Mouse (Mus musculus) heart, embryonic 12.5 days (tissue): ENCODE data around the gene Chmp4b. TPM values are rescaled to one million over a fixed set of nuclear protein-coding genes. Genes with fewer than 3 reads are reported as not detected.
A peak's percentile ranks its signal among the peaks of the same experiment; 100 is the strongest.

Experiments used
- ATAC-seq: fragments of 200-750 bp; cut with Nextera tagmentation; 2 replicates; pipeline ENCODE4 v1.8.0; 2017; ENCODE audit warnings: moderate TSS enrichment, moderate library complexity; ENCODE audit not compliant: insufficient number of reproducible peaks, low FRiP score
- H3K27ac ChIP-seq: fragments of 300-500 bp; sonication (generic); 2 replicates; pipeline ENCODE4 v1.5.1; 2016; ENCODE audit warnings: mild to moderate bottlenecking, moderate library complexity; ENCODE audit not compliant: poor library complexity, severe bottlenecking
- H3K27me3 ChIP-seq: fragments of 300-500 bp; sonication (generic); replicated peaks from 2 replicates; pipeline ENCODE4 v1.6.1; 2016; ENCODE audit warnings: mild to moderate bottlenecking, moderate library complexity
- H3K36me3 ChIP-seq: fragments of 300-500 bp; sonication (generic); 2 replicates; pipeline ENCODE4 v1.6.1; 2016; ENCODE audit warnings: mild to moderate bottlenecking, moderate library complexity
- H3K4me1 ChIP-seq: fragments of 300-500 bp; sonication (generic); replicated peaks from 2 replicates; pipeline ENCODE4 v1.6.1; 2016; ENCODE audit warnings: mild to moderate bottlenecking
- H3K4me2 ChIP-seq: fragments of 300-500 bp; sonication (generic); 2 replicates; pipeline ENCODE4 v1.6.1; 2016; ENCODE audit warnings: mild to moderate bottlenecking, moderate library complexity
- H3K4me3 ChIP-seq: fragments of 300-500 bp; sonication (generic); 2 replicates; pipeline ENCODE4 v1.5.1; 2016; ENCODE audit warnings: mild to moderate bottlenecking
- H3K9ac ChIP-seq: fragments of 300-500 bp; sonication (generic); 2 replicates; pipeline ENCODE4 v1.6.1; 2016; ENCODE audit warnings: mild to moderate bottlenecking, moderate library complexity
- H3K9me3 ChIP-seq: fragments of 300-500 bp; sonication (generic); replicated peaks from 2 replicates; pipeline ENCODE4 v1.6.1; 2016; ENCODE audit warnings: mild to moderate bottlenecking, moderate library complexity
- WGBS: fragments of 180-500 bp; shearing (Covaris S2); methylation state at CpG from one replicate; pipeline ENCODE4 v1.1.7; 2016; 5-methylcytosine and 5-hydroxymethylcytosine counted together
- polyA plus RNA-seq: library from polyadenylated mRNA; unstranded; fragments of >200 nt; fragmentation: Nextera tagmentation; extraction: Ambion mirVana; gene quantifications from 2 replicates; pipeline ENCODE4 v1.2.1, GENCODE M21; 2016

Gene Chmp4b
- polyA plus RNA-seq, 1 experiment from 2014 or later = 24.4 TPM

DNA sequence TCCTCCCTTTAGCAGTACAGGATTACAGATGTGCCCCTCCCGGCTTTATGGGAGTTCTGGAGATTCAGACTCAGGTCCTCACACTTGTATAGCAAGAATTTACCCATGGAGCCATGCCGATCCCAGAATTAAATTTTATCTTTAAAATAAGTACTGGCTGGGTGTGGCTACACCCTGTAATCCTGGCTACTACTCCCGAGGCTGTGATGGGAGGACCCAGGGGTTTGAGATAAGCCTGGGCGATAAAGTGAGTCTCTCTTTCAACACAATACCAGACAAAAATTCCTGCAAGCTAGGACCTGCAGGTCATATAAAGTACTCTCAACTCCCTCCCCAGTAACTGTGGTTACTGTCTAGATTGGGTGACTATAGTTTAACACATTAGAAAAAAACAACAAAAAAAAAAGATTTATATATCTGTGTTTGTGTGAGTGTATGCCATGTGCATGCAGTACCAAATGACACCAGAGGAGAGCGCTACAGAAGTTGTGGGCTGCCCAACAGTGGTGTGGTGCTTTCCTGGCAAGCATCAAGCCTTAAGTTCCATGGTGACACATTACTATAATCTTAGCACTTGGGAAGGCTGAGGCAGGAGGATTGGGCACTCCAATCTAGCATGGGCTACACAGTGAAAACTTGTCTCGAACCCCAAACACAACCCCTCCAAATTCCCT, 8.7 kb upstream of the Chmp4b start:
- Histone ChIP-seq H3K9ac (no peak overlapping the region), H3K9me3 (peaks cover 7% of the 10 kb centered on the region), H3K4me1 (peaks cover 6% of the 10 kb centered on the region), H3K27me3 (no peaks in the 10 kb centered on the region), H3K27ac (no peak overlapping the region), H3K4me2 (no peak overlapping the region), H3K36me3 (peaks cover 53% of the 10 kb centered on the region), H3K4me3 (no peak overlapping the region)
- 52% methylated on average over 6 of the region's 6 CpGs for WGBS
- no peak for ATAC-seq

DNA sequence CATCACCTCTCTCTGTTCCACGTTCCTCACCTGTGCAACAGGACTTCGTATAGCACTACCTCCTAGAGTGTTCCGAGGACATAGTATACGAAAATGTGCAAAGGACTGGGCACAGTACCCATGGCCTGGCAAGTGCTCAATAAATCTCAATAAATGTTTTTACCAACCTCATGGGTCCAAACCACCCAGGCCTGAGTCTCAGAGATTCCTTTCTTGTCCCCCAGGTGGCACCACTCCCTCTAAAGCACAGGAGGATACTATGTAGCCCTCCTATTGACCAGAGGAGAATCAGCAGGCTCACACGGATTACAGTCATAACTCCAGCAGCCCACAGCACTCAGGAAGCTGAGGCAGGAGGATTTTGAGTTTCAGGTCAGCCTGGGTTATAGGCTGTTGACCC, 4.9 kb upstream of the Chmp4b start:
- peaks cover 6% of the 10 kb centered on the region for H3K4me1 ChIP-seq
- no peak overlapping the region for H3K27ac ChIP-seq
- no peak overlapping the region for H3K4me2 ChIP-seq
- no peak overlapping the region for H3K4me3 ChIP-seq
- WGBS = 76% methylated on average over 5 of the region's 5 CpGs
- H3K9ac ChIP-seq = no peak overlapping the region
- no peaks in the 10 kb centered on the region for H3K9me3 ChIP-seq
- H3K27me3 ChIP-seq = no peaks in the 10 kb centered on the region
- no peak for ATAC-seq
- H3K36me3 ChIP-seq = peaks cover 33% of the 10 kb centered on the region

DNA sequence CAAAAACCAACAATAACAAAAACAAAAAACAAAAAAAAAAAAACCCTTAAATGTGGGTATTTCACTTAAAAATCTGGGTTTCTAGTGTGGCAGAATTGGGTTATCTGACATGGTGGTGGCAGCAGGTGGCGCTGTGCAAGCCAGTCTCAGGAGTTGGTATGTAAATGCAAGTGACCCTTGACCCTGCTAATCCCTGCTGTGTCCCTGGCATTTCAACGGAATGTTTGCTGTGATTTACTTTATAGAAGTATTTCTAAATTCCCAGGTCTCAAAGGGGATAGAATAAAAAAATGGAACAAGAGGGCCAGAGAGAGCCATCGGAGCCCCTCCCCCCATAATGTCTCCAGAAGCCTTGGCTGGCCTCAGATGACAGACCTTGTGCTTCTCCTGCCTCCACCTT, 3.4 kb upstream of the Chmp4b start:
- no peaks in the 10 kb centered on the region for H3K9me3 ChIP-seq
- H3K36me3 ChIP-seq = peaks cover 23% of the 10 kb centered on the region
- no peaks in the 10 kb centered on the region for H3K27me3 ChIP-seq
- no peak overlapping the region for H3K27ac ChIP-seq
- no peak overlapping the region for H3K4me2 ChIP-seq
- no peaks in the 10 kb centered on the region for H3K4me1 ChIP-seq
- WGBS = 24% methylated on average over 3 of the region's 3 CpGs
- H3K9ac ChIP-seq = no peak overlapping the region
- ATAC-seq = no peak
- no peak overlapping the region for H3K4me3 ChIP-seq

DNA sequence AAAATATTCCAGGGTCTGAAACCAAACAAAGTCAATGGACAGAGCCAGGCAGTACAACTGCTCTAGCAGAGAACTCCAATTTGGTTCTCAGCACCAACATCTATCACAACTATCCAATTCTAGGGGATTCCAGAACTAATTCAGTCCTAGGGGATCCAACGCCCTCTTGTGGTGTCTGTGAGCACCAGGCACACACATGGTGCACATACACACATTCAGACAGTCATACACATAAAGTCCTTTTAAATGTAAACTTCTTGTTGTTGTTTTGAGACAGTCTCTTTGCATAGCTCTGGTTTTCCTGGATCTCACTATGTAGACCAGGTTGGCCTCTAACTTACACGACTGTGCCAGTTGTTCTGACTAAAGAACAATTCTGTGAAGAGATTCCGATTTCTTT, 1.1 kb upstream of the Chmp4b start:
- 83% methylated on average over 3 of the region's 3 CpGs for WGBS
- Histone ChIP-seq H3K27ac (no peak overlapping the region), H3K27me3 (no peaks in the 10 kb centered on the region), H3K9me3 (no peaks in the 10 kb centered on the region), H3K36me3 (peaks cover 8% of the 10 kb centered on the region; the same call in 1 of the 2 replicates), H3K4me1 (no peaks in the 10 kb centered on the region), H3K4me3 (no peak overlapping the region), H3K9ac (no peak overlapping the region), H3K4me2 (no peak overlapping the region)
- no peak for ATAC-seq

DNA sequence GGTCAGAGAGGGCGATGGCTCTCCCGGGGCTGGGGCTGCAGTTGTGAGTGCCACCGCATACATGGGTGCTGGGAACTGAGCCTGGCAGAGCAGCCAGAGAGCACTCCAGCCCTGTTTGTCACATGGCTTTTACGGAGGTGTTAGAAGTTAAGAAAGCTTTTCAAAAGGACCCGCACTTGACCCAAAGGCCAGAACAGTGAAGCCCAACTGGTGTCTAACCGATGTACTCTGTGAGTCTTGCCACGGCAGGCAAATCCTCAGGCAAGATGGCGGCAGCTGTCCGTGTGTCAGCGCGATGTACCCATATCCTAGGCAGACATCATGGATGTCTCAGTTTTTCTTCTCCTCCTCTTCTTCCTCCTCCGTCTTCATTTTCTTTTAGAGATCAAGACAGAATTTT, 3.5 kb downstream of the Chmp4b start:
- H3K36me3 ChIP-seq = no peaks in the 10 kb centered on the region
- H3K4me2 ChIP-seq = no peak overlapping the region
- no peak for ATAC-seq
- 91% methylated on average over 12 of the region's 12 CpGs for WGBS
- no peak overlapping the region for H3K4me3 ChIP-seq
- H3K27me3 ChIP-seq = no peaks in the 10 kb centered on the region
- H3K9ac ChIP-seq = no peak overlapping the region
- H3K9me3 ChIP-seq = no peaks in the 10 kb centered on the region
- peaks cover 19% of the 10 kb centered on the region for H3K4me1 ChIP-seq
- no peak overlapping the region for H3K27ac ChIP-seq

DNA sequence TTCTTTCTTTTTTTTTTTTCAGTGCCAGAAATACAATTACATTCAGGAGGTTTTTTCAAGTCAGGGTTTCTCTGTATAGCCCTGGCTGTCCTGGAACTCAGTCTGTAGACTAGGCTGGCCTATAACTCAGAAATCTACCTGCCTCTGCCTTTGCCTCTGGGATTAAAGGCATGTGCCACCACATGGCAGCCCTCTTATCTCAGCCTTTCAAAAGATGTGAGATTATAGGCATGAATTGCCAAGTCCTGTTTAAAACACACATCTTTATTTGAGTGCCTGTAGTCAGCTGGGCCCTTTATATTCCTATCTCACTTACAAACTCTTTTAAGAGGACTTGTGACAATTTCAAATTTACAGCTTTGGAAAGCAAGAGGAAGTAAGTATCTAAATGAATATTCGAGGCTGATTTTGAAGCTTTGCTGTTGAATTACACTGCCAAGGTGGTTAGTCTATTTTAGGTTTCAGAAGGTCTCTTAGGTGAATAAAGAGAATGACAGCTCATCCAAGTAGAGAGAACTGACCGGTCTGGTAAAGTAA, 4.4 kb downstream of the Chmp4b start:
- Histone ChIP-seq H3K36me3 (peaks cover 3% of the 10 kb centered on the region; the same call in 1 of the 2 replicates), H3K9ac (no peak overlapping the region), H3K4me3 (peak overlapping the region; percentile 92; the same call in 1 of the 2 replicates), H3K9me3 (no peaks in the 10 kb centered on the region), H3K27ac (no peak overlapping the region), H3K27me3 (no peaks in the 10 kb centered on the region), H3K4me2 (peak overlapping the region; percentile 88), H3K4me1 (peaks cover 28% of the 10 kb centered on the region)
- no peak for ATAC-seq
- 80% methylated on average over 2 of the region's 2 CpGs for WGBS

DNA sequence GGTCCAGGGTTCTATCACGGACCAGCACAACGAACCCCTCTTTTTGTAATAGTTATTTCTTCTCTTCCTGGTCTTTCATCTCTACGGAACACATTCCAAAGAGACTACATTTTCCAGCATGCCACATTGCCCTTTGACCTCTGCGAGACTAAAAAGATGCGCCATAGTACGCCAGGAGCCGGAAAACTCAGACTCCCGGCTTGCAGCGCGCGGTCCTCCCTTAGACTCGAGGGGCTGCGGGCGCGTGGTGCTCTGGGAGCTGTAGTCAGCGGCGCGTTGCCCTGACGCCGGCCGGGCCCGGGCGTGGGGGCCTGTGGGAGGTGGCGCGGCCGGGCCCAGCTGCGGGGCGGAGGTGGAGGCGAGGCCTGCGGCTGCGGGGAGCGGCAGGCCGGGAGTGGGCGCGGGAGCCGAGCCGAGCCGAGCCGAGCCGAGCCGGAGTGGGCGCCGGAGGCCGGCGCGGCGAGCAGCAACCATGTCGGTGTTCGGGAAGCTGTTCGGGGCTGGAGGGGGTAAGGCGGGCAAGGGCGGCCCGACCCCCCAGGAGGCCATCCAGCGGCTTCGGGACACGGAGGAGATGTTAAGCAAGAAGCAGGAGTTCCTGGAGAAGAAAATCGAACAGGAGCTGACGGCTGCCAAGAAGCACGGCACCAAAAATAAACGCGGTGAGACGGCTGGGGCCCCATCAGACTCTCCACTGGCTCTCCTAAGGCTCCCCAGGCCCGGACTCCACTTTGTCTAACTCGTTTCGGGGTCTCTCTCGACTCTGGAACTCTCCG, 5.4 kb downstream of the Chmp4b start:
- Histone ChIP-seq H3K27me3 (no peaks in the 10 kb centered on the region), H3K9ac (peak overlapping the region; percentile 97), H3K9me3 (no peaks in the 10 kb centered on the region), H3K4me3 (peak overlapping the region; percentile 92), H3K4me1 (peaks cover 29% of the 10 kb centered on the region), H3K27ac (peak overlapping the region; percentile 85), H3K36me3 (peaks cover 10% of the 10 kb centered on the region), H3K4me2 (peak overlapping the region; percentile 88)
- peak; percentile 99 for ATAC-seq
- under 1% methylated on average over 65 of the region's 67 CpGs for WGBS

DNA sequence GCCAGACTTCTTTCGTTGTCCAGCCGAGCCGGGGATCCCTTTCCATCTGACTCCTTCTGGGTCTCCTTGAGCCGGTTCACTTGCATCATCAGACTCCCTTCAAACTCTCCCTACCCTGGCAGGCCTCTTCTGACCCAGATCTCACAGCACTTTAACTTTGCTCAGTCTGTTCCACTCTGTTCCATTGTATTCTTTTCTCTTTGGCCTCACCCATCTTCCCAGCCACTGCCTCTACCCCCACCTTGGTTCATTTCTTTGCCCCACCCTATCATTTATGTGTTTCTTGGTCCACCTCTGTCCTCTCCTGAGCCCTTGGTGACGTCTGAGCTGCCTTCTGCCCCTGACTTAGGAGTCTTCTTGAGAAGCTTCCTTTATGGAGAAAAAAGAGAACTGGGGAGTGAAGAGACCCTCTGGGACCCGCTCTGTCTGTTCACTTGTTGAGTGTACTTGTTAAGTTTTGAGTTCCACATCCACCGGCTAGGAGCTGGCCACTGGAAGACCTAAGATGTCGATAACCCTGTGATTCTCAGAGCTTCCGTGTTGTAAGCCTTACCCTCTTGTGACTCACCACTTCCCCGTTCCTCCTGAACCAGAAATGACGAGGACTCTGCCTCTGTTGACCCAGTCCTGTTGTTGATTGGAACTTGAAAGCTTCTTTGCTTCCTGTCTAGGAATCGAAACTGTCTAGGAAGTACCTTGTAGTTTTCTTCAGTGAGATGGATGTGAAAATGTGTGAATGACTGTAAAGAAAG, 6.2 kb downstream of the Chmp4b start:
- WGBS = 4% methylated on average over 12 of the region's 12 CpGs

DNA sequence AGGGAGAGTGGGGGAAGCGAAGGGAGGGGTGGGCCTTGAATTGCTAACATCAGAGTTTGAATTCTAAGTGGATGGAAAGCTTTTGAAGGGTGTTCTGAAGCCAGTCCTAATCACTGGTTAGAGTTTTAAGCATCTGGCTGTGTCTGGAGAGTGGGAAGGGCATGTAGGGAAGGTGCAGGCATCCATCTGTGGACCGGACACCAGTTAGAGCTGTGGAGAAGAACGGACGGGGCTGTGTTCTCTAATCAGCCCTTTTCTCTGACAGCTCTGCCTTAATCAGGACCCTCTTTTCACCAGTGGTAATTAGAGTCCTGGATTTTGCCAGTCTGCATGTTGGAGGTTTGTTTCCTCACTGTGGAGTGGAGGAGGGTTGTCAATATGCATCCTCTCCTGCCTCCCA, 7.6 kb downstream of the Chmp4b start:
- Histone ChIP-seq H3K9me3 (no peaks in the 10 kb centered on the region), H3K4me1 (peaks cover 29% of the 10 kb centered on the region), H3K9ac (peak overlapping the region; percentile 97; the same call in 1 of the 2 replicates), H3K4me3 (peak overlapping the region; percentile 92; the same call in 1 of the 2 replicates), H3K27ac (peak overlapping the region; percentile 54), H3K4me2 (peak overlapping the region; percentile 88), H3K36me3 (peaks cover 15% of the 10 kb centered on the region), H3K27me3 (no peaks in the 10 kb centered on the region)
- ATAC-seq = no peak
- WGBS = 50% methylated on average over 4 of the region's 4 CpGs

More for the DNA sequence above, 6.2 kb downstream of the Chmp4b start:
- peak; percentile 34; the same call in 1 of the 2 replicates for ATAC-seq
- no peaks in the 10 kb centered on the region for H3K9me3 ChIP-seq
- peak overlapping the region; percentile 88 for H3K4me2 ChIP-seq
- H3K36me3 ChIP-seq = peaks cover 12% of the 10 kb centered on the region
- peak overlapping the region; percentile 97 for H3K9ac ChIP-seq
- H3K27ac ChIP-seq = peak overlapping the region; percentile 85
- H3K4me1 ChIP-seq = peaks cover 29% of the 10 kb centered on the region
- H3K4me3 ChIP-seq = peak overlapping the region; percentile 92
- no peaks in the 10 kb centered on the region for H3K27me3 ChIP-seq

DNA sequence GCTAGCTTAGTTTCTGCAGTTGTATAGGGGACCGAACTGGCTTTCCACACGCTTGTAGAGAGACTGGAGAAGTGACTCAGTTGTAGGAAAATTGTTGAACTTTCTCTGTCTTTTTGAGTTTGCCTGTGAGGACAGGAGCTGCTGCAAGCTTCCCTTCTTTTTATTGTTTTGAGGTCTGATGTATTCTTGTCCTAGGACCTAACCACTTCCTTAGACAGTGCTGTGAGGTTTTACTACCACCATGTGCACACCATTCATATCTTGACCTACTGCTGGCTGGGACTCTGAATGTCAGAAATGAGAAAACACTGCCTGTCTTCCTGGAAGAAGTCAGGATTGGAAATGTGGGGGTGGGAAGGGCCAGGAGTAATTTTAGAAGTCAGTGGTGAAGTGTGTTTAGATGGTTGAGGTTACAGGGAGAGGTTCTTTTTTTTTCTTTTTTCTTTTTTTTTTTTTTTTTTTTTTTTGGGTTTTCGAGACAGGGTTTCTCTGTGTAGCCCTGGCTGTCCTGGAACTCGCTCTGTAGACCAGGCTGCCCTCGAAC, 8.1 kb downstream of the Chmp4b start:
- no peaks in the 10 kb centered on the region for H3K27me3 ChIP-seq
- 71% methylated on average over 5 of the region's 5 CpGs for WGBS
- H3K9me3 ChIP-seq = no peaks in the 10 kb centered on the region
- H3K27ac ChIP-seq = peak overlapping the region; percentile 54; the same call in 1 of the 2 replicates
- peaks cover 29% of the 10 kb centered on the region for H3K4me1 ChIP-seq
- H3K4me3 ChIP-seq = no peak overlapping the region; the same call in 1 of the 2 replicates
- ATAC-seq = no peak
- H3K9ac ChIP-seq = peak overlapping the region; percentile 97; the same call in 1 of the 2 replicates
- H3K36me3 ChIP-seq = peaks cover 18% of the 10 kb centered on the region
- peak overlapping the region; percentile 88 for H3K4me2 ChIP-seq
